Mouse (Mus musculus) MEL (cell line): ENCODE data around the gene Supt4a.

Experiments
- CTCF ChIP-seq, 3 experiments: IDR thresholded peaks in 2 of 3; conservative IDR thresholded peaks in 1 of 3; 2 replicates each; pipeline ENCODE4 v1.5.1; 2011 to 2012; ENCODE audit warnings: low read length in 3 of 3, low read depth in 2 of 3, mild to moderate bottlenecking in 2 of 3, improper control_type of control experiment in 1 of 3, inconsistent platforms in 1 of 3, mixed read lengths in 1 of 3, moderate library complexity in 1 of 3; ENCODE audit not compliant: control insufficient read depth in 1 of 3, insufficient read depth in 1 of 3, poor library complexity in 1 of 3, severe bottlenecking in 1 of 3
- ELF1 ChIP-seq: IDR thresholded peaks from 2 replicates; pipeline ENCODE4 v1.6.1; 2014; ENCODE audit warnings: low read depth, mild to moderate bottlenecking, inconsistent platforms, low read length, improper control_type of control experiment, moderate library complexity
- EP300 ChIP-seq, 2 experiments: IDR thresholded peaks; 2 replicates each; pipeline ENCODE4 v1.6.1; 2011; ENCODE audit warnings: improper control_type of control experiment in 2 of 2, low read length in 2 of 2, low read depth in 1 of 2, mild to moderate bottlenecking in 1 of 2
- GATA1 ChIP-seq: IDR thresholded peaks from 2 replicates; pipeline ENCODE4 v1.6.1; 2011; ENCODE audit warnings: low read depth, low read length, improper control_type of control experiment
- POLR2A ChIP-seq, 2 experiments: IDR thresholded peaks; 2 replicates each; pipeline ENCODE4 v1.6.1; 2011 to 2012; ENCODE audit warnings: low read length in 2 of 2, mild to moderate bottlenecking in 2 of 2, control low read depth in 1 of 2, improper control_type of control experiment in 1 of 2, low read depth in 1 of 2, moderate library complexity in 1 of 2; ENCODE audit not compliant: control insufficient read depth in 1 of 2, insufficient read depth in 1 of 2, poor library complexity in 1 of 2
- RAD21 ChIP-seq: IDR thresholded peaks from 2 replicates; pipeline ENCODE4 v1.6.1; 2011; ENCODE audit warnings: mild to moderate bottlenecking, low read depth, low read length, improper control_type of control experiment
- SMC3 ChIP-seq: IDR thresholded peaks from 2 replicates; pipeline ENCODE4 v1.6.1; 2011; ENCODE audit warnings: low read depth, low read length, improper control_type of control experiment
- USF1 ChIP-seq: IDR thresholded peaks from 2 replicates; pipeline ENCODE4 v1.6.1; 2014; ENCODE audit warnings: low read depth, mild to moderate bottlenecking, inconsistent platforms, low read length, improper control_type of control experiment, moderate library complexity

DNA sequence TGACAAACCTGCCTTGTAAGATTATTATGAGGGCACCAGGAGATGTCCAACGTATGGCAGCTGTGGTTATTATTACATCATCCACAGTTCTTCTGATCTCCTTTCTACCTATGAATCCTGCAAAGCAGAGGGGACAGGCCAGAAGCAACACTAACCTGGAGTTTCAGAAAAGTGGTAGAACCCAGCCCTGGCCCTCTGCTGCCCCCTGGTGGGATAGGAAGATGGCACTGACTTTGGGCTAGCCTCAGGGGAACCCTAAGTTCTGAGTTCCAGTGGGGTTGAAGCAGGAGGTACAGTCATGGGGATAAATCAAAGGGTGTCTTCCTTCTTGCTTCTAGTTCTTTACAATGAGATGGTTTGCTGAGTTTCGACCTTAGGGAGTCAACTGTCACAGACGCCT is 33.6 kb downstream of the Supt4a start:
- no peak for TF ChIP-seq GATA1
- TF ChIP-seq CTCF (IDR thresholded peaks at IDR 0.05 in 2 of 3, conservative IDR thresholded peaks at IDR 0.05 in 1 of 3; ENCODE audit: control insufficient read depth in 1 of 3, insufficient read depth in 1 of 3, low read depth in 2 of 3, low read length in 3 of 3, poor library complexity in 1 of 3, severe bottlenecking in 1 of 3), result peak; percentile 93 to 98 (median 94)
- TF ChIP-seq EP300 (IDR thresholded peaks at IDR 0.05; ENCODE audit: low read depth in 1 of 2, low read length in 2 of 2), result no peak
- no peak for TF ChIP-seq POLR2A (IDR thresholded peaks at IDR 0.05; ENCODE audit: control insufficient read depth in 1 of 2, insufficient read depth in 1 of 2, low read depth in 1 of 2, low read length in 2 of 2, poor library complexity in 1 of 2)
- peak; percentile 97 for TF ChIP-seq RAD21
- no peak for TF ChIP-seq ELF1
- no peak for TF ChIP-seq USF1
- peak; percentile 98 for TF ChIP-seq SMC3
